Mouse (Mus musculus) embryonic fibroblast, embryonic 13.5 days (primary cell): ENCODE results near the gene Il34. TPM values are rescaled to one million over a fixed set of nuclear protein-coding genes. Genes with fewer than 3 reads are reported as not detected.

Source experiments
- H3K27ac ChIP-seq: 2 replicates; pipeline ENCODE4 v1.5.1; 2012; ENCODE audit warnings: low read length, control low read depth, inconsistent platforms; ENCODE audit not compliant: insufficient read depth
- H3K4me1 ChIP-seq: 2 replicates; pipeline ENCODE4 v1.6.1; 2011; ENCODE audit warnings: low read length; ENCODE audit not compliant: control insufficient read depth, insufficient read depth
- H3K4me3 ChIP-seq: 2 replicates; pipeline ENCODE4 v1.5.1; 2011; ENCODE audit warnings: mild to moderate bottlenecking, control low read depth, low read length; ENCODE audit not compliant: insufficient read depth
- CTCF ChIP-seq: IDR thresholded peaks from 2 replicates; pipeline ENCODE4 v1.5.1; 2011; ENCODE audit warnings: mild to moderate bottlenecking, control low read depth, low read length, moderate library complexity, borderline replicate concordance; ENCODE audit not compliant: insufficient read depth
- POLR2A ChIP-seq: IDR thresholded peaks from 2 replicates; pipeline ENCODE4 v1.6.1; 2011; ENCODE audit warnings: low read depth, mild to moderate bottlenecking, control low read depth, low read length, moderate library complexity
- polyA plus RNA-seq: library from polyadenylated mRNA; stranded (reverse); fragments of >200 nt; gene quantifications from 2 replicates; pipeline ENCODE4 v1.2.4, GENCODE M21; 2011; ENCODE audit warnings: low read depth; ENCODE audit not compliant: missing spikeins, insufficient read length

Il34 gene
- polyA plus RNA-seq, 1 experiment = 2.7 TPM

GRCm38 (mm10) chr8:110831956-110832355 is 26.2 kb upstream of the Il34 start:
- no peak overlapping the region for H3K4me3 ChIP-seq
- TF ChIP-seq CTCF = no peak
- no peak for TF ChIP-seq POLR2A
- H3K27ac ChIP-seq = peak overlapping the region; percentile 45
- peaks cover 20% of the 10 kb centered on the region for H3K4me1 ChIP-seq

DNA sequence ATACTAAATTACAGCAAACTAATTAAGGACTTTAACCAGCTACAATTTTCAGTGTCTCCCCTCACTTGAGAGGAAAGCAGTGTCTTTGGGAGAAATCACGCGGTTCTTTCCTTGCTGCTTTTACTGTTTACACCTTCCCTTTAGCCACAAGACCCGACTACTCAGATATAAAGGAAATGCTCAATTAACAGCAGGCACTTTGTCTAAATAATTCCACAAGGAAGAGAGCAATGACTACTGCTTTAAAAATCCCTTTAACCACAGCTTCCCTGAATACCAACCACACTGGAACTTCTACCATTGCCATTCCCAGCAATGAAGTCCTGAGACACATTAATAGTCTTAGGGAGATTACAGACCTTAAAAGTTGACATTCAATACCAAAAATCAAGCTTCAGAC is 22.8 kb upstream of the Il34 start:
- Histone ChIP-seq H3K4me1 (peaks cover 25% of the 10 kb centered on the region), H3K27ac (peak overlapping the region; percentile 80), H3K4me3 (no peak overlapping the region)
- TF ChIP-seq POLR2A (no peak), CTCF (no peak)

GRCm38 (mm10) chr8:110824861-110825260 is 19.1 kb upstream of the Il34 start:
- Histone ChIP-seq H3K27ac (peak overlapping the region; percentile 85), H3K4me3 (no peak overlapping the region), H3K4me1 (peaks cover 17% of the 10 kb centered on the region)
- no peak for TF ChIP-seq POLR2A
- no peak for TF ChIP-seq CTCF

DNA sequence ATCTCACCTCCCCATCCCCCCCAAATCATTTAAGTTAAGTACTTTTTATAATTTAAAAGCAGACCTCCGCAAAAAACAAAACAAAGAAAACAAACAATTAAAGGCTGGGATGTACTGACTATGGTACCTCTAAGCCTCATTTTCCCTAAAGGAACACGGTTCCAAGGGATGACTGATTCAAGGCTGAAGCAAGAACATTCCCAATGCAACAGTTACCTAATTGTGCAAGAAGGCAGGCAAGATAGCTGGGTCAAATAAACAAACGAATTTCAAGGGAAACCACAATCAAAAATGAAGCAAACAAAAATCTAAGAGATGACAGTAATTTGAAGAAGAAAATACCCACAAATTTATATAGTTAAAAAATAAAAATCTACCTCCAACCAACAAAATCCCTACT is 16.2 kb upstream of the Il34 start:
- TF ChIP-seq CTCF (no peak), POLR2A (no peak)
- Histone ChIP-seq H3K4me1 (peaks cover 16% of the 10 kb centered on the region), H3K27ac (no peak overlapping the region), H3K4me3 (no peak overlapping the region)

GRCm38 (mm10) chr8:110820257-110820656 is 14.5 kb upstream of the Il34 start:
- H3K4me1 ChIP-seq = peaks cover 20% of the 10 kb centered on the region
- no peak overlapping the region for H3K4me3 ChIP-seq
- TF ChIP-seq CTCF = no peak
- no peak for TF ChIP-seq POLR2A
- H3K27ac ChIP-seq = no peak overlapping the region

- TF ChIP-seq CTCF (no peak), POLR2A (no peak)
- peak overlapping the region; percentile 84; the same call in 1 of the 2 replicates for H3K27ac ChIP-seq
Observed at GRCm38 (mm10) chr8:110818593-110818992, 12.9 kb upstream of the Il34 start.

DNA sequence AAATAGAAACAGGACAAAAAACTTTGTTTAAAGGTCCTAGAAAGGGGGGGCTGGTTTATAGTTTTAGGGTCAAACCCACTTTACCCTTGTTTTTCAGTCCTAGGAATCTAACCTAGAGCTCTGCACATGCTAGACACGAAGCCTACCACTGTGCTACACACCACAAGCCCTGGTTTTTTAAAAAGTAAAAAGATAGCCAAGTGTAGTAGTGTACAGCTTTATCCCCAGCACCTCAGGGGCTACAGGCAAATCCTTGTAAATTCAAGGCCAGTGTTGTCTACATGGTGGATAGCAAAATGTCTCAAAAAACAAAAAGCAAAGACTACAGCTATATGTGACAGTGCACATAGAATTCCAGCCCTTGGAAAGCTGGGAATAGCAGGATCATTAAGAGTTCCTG is 11.3 kb upstream of the Il34 start:
- TF ChIP-seq CTCF (no peak), POLR2A (no peak)
- H3K4me3 ChIP-seq = no peak overlapping the region
- H3K4me1 ChIP-seq = peaks cover 18% of the 10 kb centered on the region
- peak overlapping the region; percentile 84 for H3K27ac ChIP-seq

More at GRCm38 (mm10) chr8:110818593-110818992, 12.9 kb upstream of the Il34 start:
- H3K4me3 ChIP-seq = no peak overlapping the region
- H3K4me1 ChIP-seq = peaks cover 18% of the 10 kb centered on the region

- H3K4me1 ChIP-seq = peaks cover 30% of the 10 kb centered on the region
- TF ChIP-seq POLR2A = no peak
- TF ChIP-seq CTCF = no peak
- peak overlapping the region; percentile 63 for H3K27ac ChIP-seq
- H3K4me3 ChIP-seq = no peak overlapping the region
Observed at GRCm38 (mm10) chr8:110815308-110815707, 9.6 kb upstream of the Il34 start.

GRCm38 (mm10) chr8:110813081-110813812 is 7.5 kb upstream of the Il34 start:
- Histone ChIP-seq H3K27ac (no peak overlapping the region), H3K4me3 (no peak overlapping the region), H3K4me1 (peaks cover 42% of the 10 kb centered on the region)
- no peak for TF ChIP-seq CTCF
- TF ChIP-seq POLR2A = no peak

GRCm38 (mm10) chr8:110812349-110813080 is 6.8 kb upstream of the Il34 start:
- Histone ChIP-seq H3K4me3 (no peak overlapping the region), H3K4me1 (peaks cover 40% of the 10 kb centered on the region), H3K27ac (no peak overlapping the region)
- no peak for TF ChIP-seq CTCF
- TF ChIP-seq POLR2A = no peak
